Mouse (Mus musculus): ENCODE results near the gene Tcta.
A peak's percentile ranks its signal among the peaks of the same experiment; 100 is the strongest.
"Not testable (repeated sequence)": the region's sequence is repeated elsewhere in the genome, so short reads cannot be mapped to it uniquely, and the experiment has no call there.

The Tcta gene

GRCm38 (mm10) chr9:108305629-108306520 is at the start of gene Tcta, which contains the start of gene Rhoa:
Tcta (minus strand) TSS chr9:108306160.
Rhoa (plus strand) TSS chr9:108306129.
- DNase-seq: peak; percentile 100

GRCm38 (mm10) chr9:108349727-108350126 is 43.8 kb upstream of the Tcta start:
- no peak for DNase-seq

- no peak for DNase-seq
Measured at GRCm38 (mm10) chr9:108348290-108348680, 42.3 kb upstream of the Tcta start.

GRCm38 (mm10) chr9:108347540-108348289 is 41.8 kb upstream of the Tcta start, which contains the start of gene Usp4:
Usp4 (plus strand) TSS chr9:108347853.
- DNase-seq: peak; percentile 93

GRCm38 (mm10) chr9:108347024-108347423 is 41.1 kb upstream of the Tcta start:
- no peak for DNase-seq

- no peak for DNase-seq
Measured at GRCm38 (mm10) chr9:108344471-108344870, 38.5 kb upstream of the Tcta start.

- DNase-seq: no peak
Measured at GRCm38 (mm10) chr9:108343835-108344234, 37.9 kb upstream of the Tcta start.

- DNase-seq: no peak
Measured at GRCm38 (mm10) chr9:108343331-108343730, 37.4 kb upstream of the Tcta start.

- DNase-seq: peak; percentile 63
Measured at GRCm38 (mm10) chr9:108342301-108342831, 36.4 kb upstream of the Tcta start.

- DNase-seq: peak; percentile 26
Measured at GRCm38 (mm10) chr9:108341801-108342200, 35.8 kb upstream of the Tcta start.

- no peak for DNase-seq
Measured at GRCm38 (mm10) chr9:108341139-108341475, 35.1 kb upstream of the Tcta start.

GRCm38 (mm10) chr9:108340258-108341138 is 34.5 kb upstream of the Tcta start:
- DNase-seq: peak; percentile 69

- DNase-seq: peak; percentile 36
Measured at GRCm38 (mm10) chr9:108339886-108340257, 33.9 kb upstream of the Tcta start.

- DNase-seq: peak; percentile 98
Measured at GRCm38 (mm10) chr9:108338886-108339781, 33.2 kb upstream of the Tcta start, which contains the start of gene Gpx1. Gpx1 (plus strand) TSS chr9:108338903.

GRCm38 (mm10) chr9:108338551-108338885 is 32.6 kb upstream of the Tcta start:
- DNase-seq: peak; percentile 44

- no peak for DNase-seq
Measured at GRCm38 (mm10) chr9:108337848-108338550, 32.0 kb upstream of the Tcta start.

GRCm38 (mm10) chr9:108325811-108326210 is 19.9 kb upstream of the Tcta start:
- no peak for DNase-seq

GRCm38 (mm10) chr9:108324784-108325183 is 18.8 kb upstream of the Tcta start:
- no peak for DNase-seq

GRCm38 (mm10) chr9:108322054-108322453 is 16.1 kb upstream of the Tcta start:
- DNase-seq: not testable (repeated sequence)

GRCm38 (mm10) chr9:108318462-108318861 is 12.5 kb upstream of the Tcta start:
- no peak for DNase-seq

- DNase-seq: peak; percentile 36
Measured at GRCm38 (mm10) chr9:108317572-108317971, 11.6 kb upstream of the Tcta start.

Data from lung, postnatal 36 days (tissue).